Mouse (Mus musculus) liver, embryonic 14.5 days (tissue): Measurements from ENCODE around the gene Sf3b3. TPM values are rescaled to one million over a fixed set of nuclear protein-coding genes. Genes with fewer than 3 reads are reported as not detected.

ENCODE experiments used
- ATAC-seq: fragments of 200-750 bp; cut with Nextera tagmentation; 2 replicates; pipeline ENCODE4 v1.8.0; 2017; ENCODE audit warnings: moderate number of reproducible peaks, mild to moderate bottlenecking, moderate library complexity; ENCODE audit not compliant: insufficient read depth
- DNase-seq, 3 experiments: peaks; one replicate each; pipeline ENCODE4 v3.0.0-alpha.2; 2012 to 2013; ENCODE audit warnings: low read depth in 3 of 3, low spot score in 3 of 3
- H3K27ac ChIP-seq: fragments of 300-500 bp; sonication (generic); 2 replicates; pipeline ENCODE4 v1.5.1; 2014; ENCODE audit warnings: moderate library complexity, mild to moderate bottlenecking, control low read depth, inconsistent platforms
- H3K27me3 ChIP-seq: fragments of 300-500 bp; sonication (generic); 2 replicates; pipeline ENCODE4 v1.6.1; 2014; ENCODE audit warnings: mild to moderate bottlenecking, low read length, moderate library complexity; ENCODE audit not compliant: control insufficient read depth, insufficient read depth
- H3K36me3 ChIP-seq: fragments of 300-500 bp; sonication (generic); replicated peaks from 2 replicates; pipeline ENCODE4 v1.6.1; 2014; ENCODE audit warnings: low read depth; ENCODE audit not compliant: control insufficient read depth, insufficient read depth
- H3K4me1 ChIP-seq, 2 experiments: fragments of 200-500 bp in 1 of 2; fragments of 300-500 bp in 1 of 2; sonication (generic) in 1 of 2; replicated peaks; 2 replicates each; pipeline ENCODE4 v1.6.1; 2012 to 2014; ENCODE audit warnings: antibody characterized with exemption in 1 of 2, inconsistent platforms in 1 of 2, low read length in 1 of 2; ENCODE audit not compliant: control insufficient read depth in 2 of 2, insufficient read depth in 2 of 2
- H3K4me2 ChIP-seq: fragments of 300-500 bp; sonication (generic); 2 replicates; pipeline ENCODE4 v1.6.1; 2014; ENCODE audit warnings: low read depth, mild to moderate bottlenecking, control low read depth, moderate library complexity
- H3K4me3 ChIP-seq, 2 experiments: fragments of 200-500 bp in 1 of 2; fragments of 300-500 bp in 1 of 2; sonication (generic) in 1 of 2; 2 replicates each; pipeline ENCODE4 v1.5.1; 2012 to 2014; ENCODE audit warnings: low read depth in 2 of 2, low read length in 2 of 2, mild to moderate bottlenecking in 2 of 2, control low read depth in 1 of 2, inconsistent platforms in 1 of 2, moderate library complexity in 1 of 2; ENCODE audit not compliant: insufficient read depth in 1 of 2
- H3K9ac ChIP-seq: fragments of 300-500 bp; sonication (generic); replicated peaks from 2 replicates; pipeline ENCODE4 v1.6.1; 2014; ENCODE audit warnings: mild to moderate bottlenecking, control low read depth, moderate library complexity
- H3K9me3 ChIP-seq: fragments of 300-500 bp; sonication (generic); 2 replicates; pipeline ENCODE4 v1.6.1; 2016; ENCODE audit warnings: low read length, mixed read lengths; ENCODE audit not compliant: control insufficient read depth
- CTCF ChIP-seq: IDR thresholded peaks from 2 replicates; pipeline ENCODE4 v1.5.1; 2016; ENCODE audit warnings: antibody characterized with exemption, low read depth, control low read depth
- EP300 ChIP-seq: IDR thresholded peaks from 2 replicates; pipeline ENCODE4 v1.6.1; 2016; ENCODE audit warnings: antibody characterized with exemption, low read depth
- WGBS: fragments of 180-500 bp; shearing (Covaris S2); extraction: QIAGEN DNeasy Blood & Tissue Kit; methylation state at CpG from one replicate; pipeline ENCODE4 v1.1.7; 2014; ENCODE audit not compliant: insufficient replicate concordance; 5-methylcytosine and 5-hydroxymethylcytosine counted together
- polyA plus RNA-seq, 2 experiments: library from polyadenylated mRNA; depleted of rRNA in 1 of 2; stranded (reverse) in 1 of 2; unstranded in 1 of 2; fragments of >200 nt; fragmentation: Nextera tagmentation in 1 of 2; extraction: Ambion mirVana in 1 of 2; gene quantifications; 2 replicates each; pipeline versions ENCODE4 v1.2.1 to v1.2.3; 2012 to 2014

Gene Sf3b3
- polyA plus RNA-seq, 2 experiments, result 34.2 to 54.7 TPM

DNA sequence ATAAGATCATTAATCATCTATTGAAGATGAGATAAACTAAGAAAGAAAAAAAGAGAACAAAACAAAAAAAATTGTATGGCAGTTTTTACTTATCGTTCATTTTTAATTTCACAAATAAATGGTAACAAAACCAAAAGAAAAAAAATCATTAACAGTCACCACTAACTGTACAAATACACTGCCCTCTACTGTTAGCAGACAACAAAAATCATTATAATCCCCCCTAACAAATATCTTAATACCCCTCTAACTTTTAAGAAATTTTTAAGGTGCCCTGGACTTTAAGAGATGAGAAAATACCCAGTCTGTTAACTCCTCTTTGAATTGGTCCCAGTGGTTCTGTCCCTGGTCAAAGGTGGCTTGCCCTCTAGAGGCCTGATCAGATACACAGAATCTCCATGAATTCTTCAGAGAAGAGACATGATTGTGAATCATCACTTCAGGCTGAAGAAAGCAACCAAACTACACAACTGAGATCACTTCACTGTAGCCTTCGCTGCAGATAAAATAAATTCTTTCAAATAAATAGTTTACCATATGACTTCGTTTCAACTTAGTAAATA is 4.5 kb downstream of the Sf3b3 start:
- H3K4me3 ChIP-seq, result no peak overlapping the region
- H3K9me3 ChIP-seq, result no peaks in the 10 kb centered on the region
- no peaks in the 10 kb centered on the region for H3K27me3 ChIP-seq
- no peak for DNase-seq
- H3K4me1 ChIP-seq, result peaks cover 6 to 13% of the 10 kb centered on the region in 2 experiments
- no peak overlapping the region for H3K27ac ChIP-seq
- ATAC-seq, result no peak
- TF ChIP-seq EP300, result no peak
- no peak for TF ChIP-seq CTCF
- H3K4me2 ChIP-seq, result no peak overlapping the region
- no peak overlapping the region for H3K9ac ChIP-seq
- WGBS, result 81% methylated on average over 3 of the region's 3 CpGs
- peaks cover 70% of the 10 kb centered on the region for H3K36me3 ChIP-seq

- Histone ChIP-seq H3K4me1 (no peaks in the 10 kb centered on the region), H3K27ac (no peak overlapping the region), H3K36me3 (peaks cover 95% of the 10 kb centered on the region), H3K9ac (no peak overlapping the region), H3K4me2 (no peak overlapping the region), H3K4me3 (no peak overlapping the region), H3K9me3 (no peaks in the 10 kb centered on the region), H3K27me3 (no peaks in the 10 kb centered on the region)
- TF ChIP-seq CTCF, result no peak
- TF ChIP-seq EP300, result no peak
- no peak for ATAC-seq
- no peak for DNase-seq
- 83% methylated on average over 3 of the region's 3 CpGs for WGBS
These were observed 14.6 kb downstream of the Sf3b3 start for GRCm38 (mm10) chr8:110831956-110832355.

GRCm38 (mm10) chr8:110828511-110828910 is 18.1 kb downstream of the Sf3b3 start:
- Histone ChIP-seq H3K4me3 (no peak overlapping the region), H3K9ac (no peak overlapping the region), H3K4me1 (no peaks in the 10 kb centered on the region), H3K27me3 (no peaks in the 10 kb centered on the region), H3K4me2 (no peak overlapping the region), H3K9me3 (no peaks in the 10 kb centered on the region), H3K36me3 (peaks cover 96% of the 10 kb centered on the region), H3K27ac (no peak overlapping the region)
- no peak for TF ChIP-seq CTCF
- TF ChIP-seq EP300, result no peak
- DNase-seq (no peak), ATAC-seq (no peak)
- 81% methylated on average over 3 of the region's 3 CpGs for WGBS

DNA sequence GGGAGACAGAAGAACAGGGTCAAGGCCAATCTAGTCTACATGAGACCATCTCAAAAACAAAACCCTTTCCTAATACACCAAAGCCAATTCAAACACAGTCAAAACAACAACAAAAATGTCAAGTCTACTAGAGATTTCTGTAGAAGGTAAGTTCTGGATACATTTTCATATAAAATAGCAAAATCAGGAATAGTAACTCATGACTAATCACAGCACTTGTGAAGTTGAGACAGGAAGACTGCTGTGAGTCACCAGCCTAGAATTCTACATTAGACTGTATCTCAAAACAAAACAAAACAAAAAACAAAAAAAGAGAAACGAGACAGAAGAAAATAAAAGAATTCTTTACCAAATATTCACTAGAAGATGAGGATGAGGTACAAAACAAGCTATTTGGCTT is 21.7 kb downstream of the Sf3b3 start:
- H3K4me3 ChIP-seq, result no peak overlapping the region
- H3K4me1 ChIP-seq, result no peaks in the 10 kb centered on the region
- 86% methylated on average over 1 of the region's 1 CpGs for WGBS
- no peak overlapping the region for H3K27ac ChIP-seq
- DNase-seq (no peak), ATAC-seq (no peak)
- no peaks in the 10 kb centered on the region for H3K9me3 ChIP-seq
- no peak overlapping the region for H3K4me2 ChIP-seq
- H3K36me3 ChIP-seq, result peaks cover 98% of the 10 kb centered on the region
- no peak for TF ChIP-seq EP300
- H3K27me3 ChIP-seq, result no peaks in the 10 kb centered on the region
- H3K9ac ChIP-seq, result no peak overlapping the region

GRCm38 (mm10) chr8:110821960-110822359 is 24.6 kb downstream of the Sf3b3 start:
- no peak overlapping the region for H3K27ac ChIP-seq
- no peaks in the 10 kb centered on the region for H3K9me3 ChIP-seq
- DNase-seq, result no peak
- H3K4me2 ChIP-seq, result no peak overlapping the region
- H3K27me3 ChIP-seq, result no peaks in the 10 kb centered on the region
- no peak for TF ChIP-seq EP300
- TF ChIP-seq CTCF, result no peak
- no peak overlapping the region for H3K4me3 ChIP-seq
- no peak overlapping the region for H3K9ac ChIP-seq
- peaks cover 99% of the 10 kb centered on the region for H3K36me3 ChIP-seq
- WGBS, result 75% methylated on average over 3 of the region's 3 CpGs
- no peaks in the 10 kb centered on the region for H3K4me1 ChIP-seq
- ATAC-seq, result no peak
